Mouse (Mus musculus) lung, adult 2 months (tissue): Measurements from ENCODE around the gene Rbm34.

Source experiments
- CTCF ChIP-seq: fragments of 200-500 bp; IDR thresholded peaks from 2 replicates; pipeline ENCODE4 v1.5.1; 2011; ENCODE audit warnings: mild to moderate bottlenecking, low read length, control low read depth; ENCODE audit not compliant: insufficient read depth
- POLR2A ChIP-seq: fragments of 200-500 bp; IDR thresholded peaks from 2 replicates; pipeline ENCODE4 v1.6.1; 2011; ENCODE audit warnings: low read depth, mild to moderate bottlenecking, control low read depth, low read length, borderline replicate concordance; ENCODE audit errors: extremely low read depth

DNA sequence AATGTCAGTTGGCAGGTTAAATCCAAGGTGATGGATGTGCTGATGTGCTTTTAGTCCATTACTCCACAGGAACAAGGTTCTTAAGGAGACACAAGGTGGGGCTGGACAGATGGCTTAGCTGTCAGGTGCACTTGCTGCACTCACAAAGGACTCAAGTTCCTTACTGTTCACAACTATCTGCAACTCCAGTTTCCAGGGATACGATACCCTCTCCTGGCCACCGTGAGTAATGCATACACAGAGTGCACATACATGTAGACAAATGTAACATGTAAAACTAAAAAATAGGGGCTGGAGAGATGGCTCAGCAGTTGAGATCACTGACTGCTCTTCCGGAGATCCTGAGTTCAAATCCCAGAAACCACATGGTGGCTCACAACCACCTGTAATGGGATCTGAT is 65.5 kb downstream of the Rbm34 start:
- TF ChIP-seq CTCF (no peak), POLR2A (no peak)
